Mouse (Mus musculus): ENCODE data around the gene Rbp2. TPM values are rescaled to one million over a fixed set of nuclear protein-coding genes. Genes with fewer than 3 reads are reported as not detected.

The Rbp2 gene
- polyA plus RNA-seq, 1 experiment from 2014 or later = 2.5 TPM

DNA sequence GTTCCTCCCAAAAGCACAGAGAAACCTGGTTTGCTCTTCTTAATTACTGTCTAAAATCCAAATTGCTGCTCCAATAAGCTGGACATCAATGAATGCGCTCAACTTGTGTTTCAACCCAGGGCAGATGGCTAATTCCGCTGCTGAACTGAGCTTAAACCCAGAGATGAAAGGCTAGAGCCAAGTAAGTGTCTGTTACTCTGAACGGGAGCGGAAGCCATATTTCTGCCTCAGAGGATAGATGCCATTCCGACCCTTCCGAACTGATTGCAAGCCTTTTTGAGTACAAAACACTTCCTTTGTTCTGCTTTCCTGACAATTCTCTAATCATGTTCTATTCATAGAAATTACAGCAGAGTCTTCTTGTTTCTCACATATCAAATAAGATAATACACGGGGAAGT lies 41.3 kb downstream of the Rbp2 start:
- whole genome bisulfite sequencing = 80% methylated on average over 7 of the region's 7 CpGs
- TF ChIP-seq EP300 (IDR thresholded peaks at IDR 0.05) (no peak), CTCF (IDR thresholded peaks at IDR 0.05) (no peak)
- no peaks in the 10 kb centered on the region for H3K27me3 ChIP-seq (replicated peaks; ENCODE audit: insufficient read depth, low read length)
- H3K9ac ChIP-seq (replicated peaks; ENCODE audit: low read depth) = no peak overlapping the region
- no peak overlapping the region for H3K4me2 ChIP-seq (replicated peaks; ENCODE audit: low read depth, low read length)
- no peak overlapping the region for H3K4me3 ChIP-seq (ENCODE audit: low read depth, low read length)
- no peak for DNase-seq (ENCODE audit: low spot score)
- no peaks in the 10 kb centered on the region for H3K36me3 ChIP-seq (ENCODE audit: insufficient read depth, low read length)
- no peaks in the 10 kb centered on the region for H3K9me3 ChIP-seq (ENCODE audit: low read length)
- ATAC-seq = no peak
- H3K27ac ChIP-seq (ENCODE audit: low read length) = no peak overlapping the region
- H3K4me1 ChIP-seq (ENCODE audit: insufficient read depth, low read depth, low read length) = no peaks in the 10 kb centered on the region

- Histone ChIP-seq H3K9ac (replicated peaks; ENCODE audit: low read depth) (no peak overlapping the region), H3K4me1 (ENCODE audit: insufficient read depth, low read depth, low read length) (no peaks in the 10 kb centered on the region), H3K4me2 (replicated peaks; ENCODE audit: low read depth, low read length) (no peak overlapping the region), H3K27me3 (replicated peaks; ENCODE audit: insufficient read depth, low read length) (no peaks in the 10 kb centered on the region), H3K9me3 (ENCODE audit: low read length) (no peaks in the 10 kb centered on the region), H3K4me3 (ENCODE audit: low read depth, low read length) (no peak overlapping the region), H3K36me3 (ENCODE audit: insufficient read depth, low read length) (no peaks in the 10 kb centered on the region), H3K27ac (ENCODE audit: low read length) (no peak overlapping the region)
- ATAC-seq (no peak), DNase-seq (ENCODE audit: low spot score) (no peak)
- WGBS = 76% methylated on average over 4 of the region's 4 CpGs
- TF ChIP-seq CTCF (IDR thresholded peaks at IDR 0.05) = no peak
- TF ChIP-seq EP300 (IDR thresholded peaks at IDR 0.05) = no peak
Observed at GRCm38 (mm10) chr9:98529776-98530175, 43.9 kb downstream of the Rbp2 start.

- Histone ChIP-seq H3K9ac (replicated peaks; ENCODE audit: low read depth) (no peak overlapping the region), H3K9me3 (ENCODE audit: low read length) (no peaks in the 10 kb centered on the region), H3K36me3 (ENCODE audit: insufficient read depth, low read length) (no peaks in the 10 kb centered on the region), H3K27me3 (replicated peaks; ENCODE audit: insufficient read depth, low read length) (no peaks in the 10 kb centered on the region), H3K4me1 (ENCODE audit: insufficient read depth, low read depth, low read length) (no peaks in the 10 kb centered on the region), H3K4me2 (replicated peaks; ENCODE audit: low read depth, low read length) (no peak overlapping the region), H3K4me3 (ENCODE audit: low read depth, low read length) (no peak overlapping the region), H3K27ac (ENCODE audit: low read length) (no peak overlapping the region)
- TF ChIP-seq EP300 (IDR thresholded peaks at IDR 0.05) (no peak), CTCF (IDR thresholded peaks at IDR 0.05) (no peak)
- DNase-seq (ENCODE audit: low spot score) (no peak), ATAC-seq (no peak)
- WGBS = 50% methylated on average over 2 of the region's 2 CpGs
Observed at GRCm38 (mm10) chr9:98530999-98531398, 45.1 kb downstream of the Rbp2 start.

DNA sequence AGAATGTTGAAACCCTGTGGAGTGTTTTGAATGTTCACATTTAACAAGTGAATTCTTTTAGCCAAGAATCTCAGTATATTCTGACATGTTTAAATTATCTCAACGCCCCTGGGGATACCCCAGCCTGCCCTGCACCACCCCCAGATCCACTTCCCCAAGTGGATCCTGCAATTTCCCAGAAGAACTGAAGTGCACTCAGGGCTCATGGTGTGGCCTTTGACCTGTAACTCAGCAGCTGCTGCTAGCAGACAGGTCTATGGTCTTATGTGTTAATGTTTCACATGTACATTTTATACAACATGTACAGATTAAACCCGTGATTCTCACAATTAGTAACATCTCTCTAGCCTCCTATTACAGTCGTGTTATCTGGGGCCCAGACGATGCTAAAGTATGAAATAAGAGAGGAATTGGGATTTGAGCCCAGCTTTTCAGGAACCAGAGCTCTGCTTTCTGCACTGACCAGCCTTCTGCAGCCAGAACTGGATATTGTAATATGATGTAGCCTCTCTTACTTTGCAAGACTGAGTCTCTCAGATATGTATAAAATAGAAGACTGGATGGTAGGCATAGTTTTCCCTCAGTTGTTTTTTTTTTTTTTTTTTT lies 48.9 kb downstream of the Rbp2 start:
- no peak overlapping the region for H3K27ac ChIP-seq (ENCODE audit: low read length)
- DNase-seq (ENCODE audit: low spot score) (no peak), ATAC-seq (no peak)
- H3K4me1 ChIP-seq (ENCODE audit: insufficient read depth, low read depth, low read length) = no peaks in the 10 kb centered on the region
- no peak overlapping the region for H3K9ac ChIP-seq (replicated peaks; ENCODE audit: low read depth)
- H3K27me3 ChIP-seq (replicated peaks; ENCODE audit: insufficient read depth, low read length) = no peaks in the 10 kb centered on the region
- WGBS = 30% methylated on average over 4 of the region's 4 CpGs
- no peaks in the 10 kb centered on the region for H3K36me3 ChIP-seq (ENCODE audit: insufficient read depth, low read length)
- H3K4me2 ChIP-seq (replicated peaks; ENCODE audit: low read depth, low read length) = no peak overlapping the region
- H3K4me3 ChIP-seq (ENCODE audit: low read depth, low read length) = no peak overlapping the region
- TF ChIP-seq CTCF (IDR thresholded peaks at IDR 0.05) (no peak), EP300 (IDR thresholded peaks at IDR 0.05) (no peak)
- H3K9me3 ChIP-seq (ENCODE audit: low read length) = no peaks in the 10 kb centered on the region

DNA sequence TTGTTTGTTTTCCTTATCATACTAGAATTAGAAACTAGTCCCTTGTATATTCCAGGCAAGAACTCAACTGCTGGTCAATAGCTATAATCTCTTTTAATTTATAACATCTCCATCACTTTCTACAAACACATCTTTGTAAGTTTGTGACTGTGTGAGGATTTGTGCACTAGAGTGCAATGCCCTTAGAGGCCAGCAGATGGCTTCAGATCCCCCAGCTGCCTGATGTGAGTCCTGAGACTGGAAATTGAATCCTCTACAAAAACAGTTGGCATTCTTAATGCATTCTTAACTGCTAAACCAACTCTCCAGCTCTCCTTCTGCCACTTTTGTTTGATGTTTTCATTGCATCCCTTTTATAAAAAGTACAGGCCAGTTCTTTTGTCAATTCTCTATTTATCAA lies 49.8 kb downstream of the Rbp2 start:
- no peaks in the 10 kb centered on the region for H3K36me3 ChIP-seq (ENCODE audit: insufficient read depth, low read length)
- no peaks in the 10 kb centered on the region for H3K4me1 ChIP-seq (ENCODE audit: insufficient read depth, low read depth, low read length)
- H3K4me2 ChIP-seq (replicated peaks; ENCODE audit: low read depth, low read length) = no peak overlapping the region
- no peak overlapping the region for H3K9ac ChIP-seq (replicated peaks; ENCODE audit: low read depth)
- no peak overlapping the region for H3K27ac ChIP-seq (ENCODE audit: low read length)
- TF ChIP-seq CTCF (IDR thresholded peaks at IDR 0.05) (peak; percentile 50), EP300 (IDR thresholded peaks at IDR 0.05) (no peak)
- ATAC-seq (no peak), DNase-seq (ENCODE audit: low spot score) (no peak)
- H3K9me3 ChIP-seq (ENCODE audit: low read length) = no peaks in the 10 kb centered on the region
- no peak overlapping the region for H3K4me3 ChIP-seq (ENCODE audit: low read depth, low read length)
- H3K27me3 ChIP-seq (replicated peaks; ENCODE audit: insufficient read depth, low read length) = no peaks in the 10 kb centered on the region

DNA sequence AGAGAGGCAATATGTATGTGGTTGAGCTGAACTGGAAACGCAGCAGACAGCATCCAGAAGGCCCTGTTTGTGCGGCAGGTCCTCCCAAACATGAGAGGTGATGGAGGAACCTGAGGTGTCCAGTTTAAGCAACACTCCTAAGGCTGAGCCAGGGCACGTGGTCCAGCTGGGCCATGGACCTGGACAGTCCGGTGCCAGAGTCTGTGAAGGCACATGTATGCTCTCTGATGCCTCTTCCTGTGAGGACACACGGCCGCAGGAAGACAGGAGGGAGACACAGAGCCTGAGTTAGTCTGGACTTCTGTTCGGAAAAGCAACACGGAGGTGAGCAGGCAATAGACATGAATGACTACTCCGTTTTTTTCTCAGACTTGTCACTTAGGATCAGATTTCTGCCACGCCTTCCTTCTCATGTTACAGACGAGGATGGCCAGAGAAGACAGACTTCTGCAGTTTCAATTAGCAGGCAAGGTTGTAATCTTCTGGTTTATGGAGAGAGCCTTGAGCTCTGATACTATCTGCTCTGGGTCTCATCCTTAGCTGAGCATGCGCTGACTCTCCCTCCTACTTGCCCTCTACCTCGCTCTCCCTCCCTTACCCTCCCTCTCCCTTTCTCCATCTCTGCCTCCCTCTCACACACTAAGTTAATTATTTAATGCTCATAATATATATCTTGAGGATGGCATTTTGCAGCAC lies 52.2 kb downstream of the Rbp2 start:
- DNase-seq (ENCODE audit: low spot score) (peak; percentile 11), ATAC-seq (no peak)
- 34% methylated on average over 13 of the region's 13 CpGs for WGBS
- H3K4me1 ChIP-seq (ENCODE audit: insufficient read depth, low read depth, low read length) = no peaks in the 10 kb centered on the region
- H3K27me3 ChIP-seq (replicated peaks; ENCODE audit: insufficient read depth, low read length) = no peaks in the 10 kb centered on the region
- no peak overlapping the region for H3K4me3 ChIP-seq (ENCODE audit: low read depth, low read length)
- H3K4me2 ChIP-seq (replicated peaks; ENCODE audit: low read depth, low read length) = no peak overlapping the region; the same call in 1 of the 2 replicates
- H3K36me3 ChIP-seq (ENCODE audit: insufficient read depth, low read length) = no peaks in the 10 kb centered on the region
- H3K27ac ChIP-seq (ENCODE audit: low read length) = no peak overlapping the region
- no peak overlapping the region for H3K9ac ChIP-seq (replicated peaks; ENCODE audit: low read depth)
- TF ChIP-seq EP300 (IDR thresholded peaks at IDR 0.05) = no peak
- no peak for TF ChIP-seq CTCF (IDR thresholded peaks at IDR 0.05)
- no peaks in the 10 kb centered on the region for H3K9me3 ChIP-seq (ENCODE audit: low read length)
